Mouse (Mus musculus) MEL (cell line): ENCODE data around the gene Trhr2.

Source experiments
- CTCF ChIP-seq, 3 experiments: IDR thresholded peaks in 2 of 3; conservative IDR thresholded peaks in 1 of 3; 2 replicates each; pipeline ENCODE4 v1.5.1; 2011 to 2012; ENCODE audit warnings: low read length in 3 of 3, low read depth in 2 of 3, mild to moderate bottlenecking in 2 of 3, improper control_type of control experiment in 1 of 3, inconsistent platforms in 1 of 3, mixed read lengths in 1 of 3, moderate library complexity in 1 of 3; ENCODE audit not compliant: control insufficient read depth in 1 of 3, insufficient read depth in 1 of 3, poor library complexity in 1 of 3, severe bottlenecking in 1 of 3
- POLR2A ChIP-seq, 2 experiments: IDR thresholded peaks; 2 replicates each; pipeline ENCODE4 v1.6.1; 2011 to 2012; ENCODE audit warnings: low read length in 2 of 2, mild to moderate bottlenecking in 2 of 2, control low read depth in 1 of 2, improper control_type of control experiment in 1 of 2, low read depth in 1 of 2, moderate library complexity in 1 of 2; ENCODE audit not compliant: control insufficient read depth in 1 of 2, insufficient read depth in 1 of 2, poor library complexity in 1 of 2
- POLR2AphosphoS2 ChIP-seq: IDR thresholded peaks from 2 replicates; pipeline ENCODE4 v1.6.1; 2011; ENCODE audit warnings: low read length, improper control_type of control experiment
- UBTF ChIP-seq: IDR thresholded peaks from 2 replicates; pipeline ENCODE4 v1.6.1; 2012; ENCODE audit warnings: low read depth, mild to moderate bottlenecking, inconsistent platforms, low read length, improper control_type of control experiment, moderate library complexity, borderline replicate concordance; ENCODE audit not compliant: insufficient read depth
- ZC3H11A ChIP-seq: IDR thresholded peaks from 2 replicates; pipeline ENCODE4 v1.6.1; 2012; ENCODE audit warnings: low read depth, mild to moderate bottlenecking, inconsistent platforms, low read length, improper control_type of control experiment

GRCm38 (mm10) chr8:122355642-122356606 lies 4.6 kb downstream of the Trhr2 start:
- no peak for TF ChIP-seq UBTF
- no peak for TF ChIP-seq POLR2A (IDR thresholded peaks at IDR 0.05; ENCODE audit: control insufficient read depth in 1 of 2, insufficient read depth in 1 of 2, low read depth in 1 of 2, low read length in 2 of 2, poor library complexity in 1 of 2)
- TF ChIP-seq ZC3H11A = no peak
- TF ChIP-seq CTCF (IDR thresholded peaks at IDR 0.05 in 2 of 3, conservative IDR thresholded peaks at IDR 0.05 in 1 of 3; ENCODE audit: control insufficient read depth in 1 of 3, insufficient read depth in 1 of 3, low read depth in 2 of 3, low read length in 3 of 3, poor library complexity in 1 of 3, severe bottlenecking in 1 of 3) = no peak
- no peak for TF ChIP-seq POLR2AphosphoS2
